Comparison of ENCODE assay signal across 10 mouse cellular contexts in the genomic region with DNA sequence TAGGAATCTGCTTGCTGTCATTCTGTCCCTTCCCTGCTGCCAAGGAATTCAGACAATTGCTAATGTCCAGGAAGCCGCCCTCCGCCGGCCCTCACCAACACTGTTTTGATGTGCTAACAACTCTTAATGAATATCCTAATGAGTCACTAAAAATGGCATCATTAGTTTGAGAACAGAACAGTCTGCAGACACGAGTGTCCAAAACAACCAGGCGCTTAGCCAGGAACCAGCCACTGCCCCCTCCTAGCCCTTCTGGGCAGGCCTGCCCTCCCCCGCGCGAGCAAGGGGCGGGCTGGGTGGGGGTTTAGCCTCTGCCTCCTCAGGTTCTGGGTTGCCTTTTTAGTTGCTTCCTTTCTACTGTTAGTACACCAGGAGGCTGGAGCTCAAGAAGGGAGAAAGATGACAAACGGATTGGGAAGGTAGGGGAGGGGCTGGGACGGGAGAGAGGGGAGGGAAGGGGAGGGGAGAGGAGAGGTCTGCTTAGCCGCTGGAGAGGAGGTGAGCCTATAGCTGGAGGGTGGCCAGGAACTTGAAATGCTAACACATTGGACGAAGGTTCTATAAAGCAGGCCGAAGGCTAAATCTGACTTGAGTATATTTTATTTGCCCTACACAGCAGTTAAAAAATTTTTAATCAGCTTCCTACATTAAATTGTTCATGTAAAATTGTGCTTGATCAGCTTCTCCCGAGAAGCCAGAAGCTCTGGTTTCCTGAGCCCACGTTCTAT. TPM values are rescaled to one million over a fixed set of nuclear protein-coding genes. Genes with fewer than 3 reads are reported as not detected.
DNase-seq lines count a peak whose midpoint lies in the region; ATAC-seq and TF ChIP-seq lines count a peak whose summit lies in the region.
"Had no signal": no experiment of that assay in that cellular context is flagged by ENCODE, and none has a peak within 500 bp of the region (broad histone marks: within the 10 kb centered on the region; RNA-seq: fewer than 3 reads in every experiment).

No protein-coding gene starts in this region.

- no peak for ATAC-seq in lung, embryonic 14.5 days (ENCODE audit: insufficient read depth)
- peak; percentile 39 for ATAC-seq in hindbrain, postnatal 0 days

- peaks cover 14% of the 10 kb centered on the region for H3K27me3 ChIP-seq in lung, embryonic 14.5 days (ENCODE audit: insufficient read depth, low read length)
- H3K27me3 ChIP-seq in hindbrain, postnatal 0 days (ENCODE audit: insufficient read depth, low read length): no peaks in the 10 kb centered on the region

- no peaks in the 10 kb centered on the region for H3K4me1 ChIP-seq in lung, embryonic 14.5 days (ENCODE audit: insufficient read depth)
- no peaks in the 10 kb centered on the region; the same call in 1 of the 2 replicates for H3K4me1 ChIP-seq in hindbrain, postnatal 0 days (ENCODE audit: insufficient read depth, low read length)
- H3K4me1 ChIP-seq: embryonic facial prominence, embryonic 15.5 days had no signal

- no peak overlapping the region for H3K27ac ChIP-seq in lung, embryonic 14.5 days (ENCODE audit: low read depth)
- H3K27ac ChIP-seq in hindbrain, postnatal 0 days: peak overlapping the region; percentile 22; the same call in 1 of the 2 replicates
- H3K27ac ChIP-seq: embryonic facial prominence, embryonic 15.5 days; heart, embryonic 10.5 days had no signal

- H3K4me3 ChIP-seq in lung, embryonic 14.5 days (ENCODE audit: low read depth, low read length): no peak overlapping the region
- no peak overlapping the region for H3K4me3 ChIP-seq in hindbrain, postnatal 0 days (ENCODE audit: low read length)
- H3K4me3 ChIP-seq: embryonic facial prominence, embryonic 15.5 days had no signal

- 10% methylated on average over 16 of the region's 16 CpGs for WGBS in lung, embryonic 14.5 days
- WGBS in hindbrain, postnatal 0 days: 14% methylated on average over 16 of the region's 16 CpGs

- no peaks in the 10 kb centered on the region for H3K36me3 ChIP-seq in lung, embryonic 14.5 days (ENCODE audit: insufficient read depth)
- no peaks in the 10 kb centered on the region for H3K36me3 ChIP-seq in hindbrain, postnatal 0 days (ENCODE audit: insufficient read depth, low read length)
- H3K36me3 ChIP-seq: embryonic facial prominence, embryonic 15.5 days; heart, embryonic 10.5 days had no signal

- TF ChIP-seq CTCF in lung, embryonic 14.5 days (IDR thresholded peaks at IDR 0.05; ENCODE audit: low read depth): no peak
- no peak for TF ChIP-seq CTCF in hindbrain, postnatal 0 days (IDR thresholded peaks at IDR 0.05; ENCODE audit: low read depth)

- no peak overlapping the region for H3K9ac ChIP-seq in lung, embryonic 14.5 days
- no peak overlapping the region for H3K9ac ChIP-seq in hindbrain, postnatal 0 days (replicated peaks; ENCODE audit: low read length)
- H3K9ac ChIP-seq: embryonic facial prominence, embryonic 15.5 days had no signal

- H3K9me3 ChIP-seq in lung, embryonic 14.5 days (ENCODE audit: low read depth, low read length): no peaks in the 10 kb centered on the region
- H3K9me3 ChIP-seq in hindbrain, postnatal 0 days (ENCODE audit: low read length): no peaks in the 10 kb centered on the region
- H3K9me3 ChIP-seq: embryonic facial prominence, embryonic 15.5 days; heart, embryonic 10.5 days had no signal

- H3K4me2 ChIP-seq in lung, embryonic 14.5 days: no peak overlapping the region
- H3K4me2 ChIP-seq in hindbrain, postnatal 0 days (ENCODE audit: low read depth, low read length): no peak overlapping the region
- H3K4me2 ChIP-seq: embryonic facial prominence, embryonic 15.5 days had no signal

- DNase-seq in lung, embryonic 14.5 days: peak; percentile 42
- DNase-seq in lung, postnatal 25 days (ENCODE audit: low spot score): no peak
- DNase-seq in ES-CJ7 (ENCODE audit: low read depth, low spot score) (peak; percentile 70), ZHBTc4 (ENCODE audit: low read depth, low spot score) (peak; percentile 75)
- DNase-seq in hindbrain, postnatal 0 days (ENCODE audit: low spot score): peak; percentile 33
- no peak for DNase-seq in embryo, embryonic 9.5 days (ENCODE audit: extremely low spot score)
- no peak for DNase-seq in kidney, postnatal 25 days
- DNase-seq: kidney, postnatal 36 days had no signal

RNA-seq across cellular contexts. Expression of gene Unc5a, which starts 36.2 kb away (rescaled TPM):
- polyA plus RNA-seq in lung, embryonic 14.5 days (2014; fragmentation: Nextera tagmentation; extraction: Ambion mirVana): 6.5 and 7.5 TPM in 2 replicates
- total RNA-seq in hindbrain, postnatal 0 days (2014; rRNA removed): 49.9 and 53.0 TPM in 2 replicates
- polyA plus RNA-seq in hindbrain, postnatal 0 days (2015; fragmentation: Nextera tagmentation; extraction: Ambion mirVana): 10.5 and 11.7 TPM in 2 replicates

Comparison
In these comparisons a context has a peak if more than half of its experiments do, and no peak if none do; other contexts are left out.
1. DNase-seq: peak in lung, embryonic 14.5 days (single experiment), ES-CJ7 (single experiment), ZHBTc4 (single experiment) and hindbrain, postnatal 0 days (single experiment); none in lung, postnatal 25 days (single experiment), embryo, embryonic 9.5 days (single experiment) and kidney, postnatal 25 days (0 of 2).